Mouse (Mus musculus) urinary bladder, postnatal 25 days (tissue): ENCODE measurements around the gene Tmem54.
A peak's percentile ranks its signal among the peaks of the same experiment; 100 is the strongest.

Experiments used
- DNase-seq: peaks from one replicate; pipeline ENCODE4 v3.0.0; 2022; ENCODE audit warnings: low spot score

Gene Tmem54

GRCm38 (mm10) chr4:129105356-129105755, at the start of gene Tmem54:
TSS of gene Tmem54 (plus strand) at chr4:129105548.
- peak; percentile 73 for DNase-seq

GRCm38 (mm10) chr4:129055562-129055961, 49.8 kb upstream of the Tmem54 start:
- DNase-seq, result no peak

- peak; percentile 98 for DNase-seq
Observed at GRCm38 (mm10) chr4:129057533-129058206, 47.7 kb upstream of the Tmem54 start.

- DNase-seq, result peak; percentile 45
Observed at GRCm38 (mm10) chr4:129058207-129059092, 46.9 kb upstream of the Tmem54 start, which contains the start of gene Rnf19b. TSS of gene Rnf19b (plus strand) at chr4:129058271.

- no peak for DNase-seq
Observed at GRCm38 (mm10) chr4:129059125-129059551, 46.2 kb upstream of the Tmem54 start.

GRCm38 (mm10) chr4:129059922-129060321, 45.4 kb upstream of the Tmem54 start:
- DNase-seq, result no peak

- DNase-seq, result no peak
Observed at GRCm38 (mm10) chr4:129061486-129061885, 43.9 kb upstream of the Tmem54 start.

GRCm38 (mm10) chr4:129062281-129063075, 42.9 kb upstream of the Tmem54 start:
- DNase-seq, result no peak

- no peak for DNase-seq
Observed at GRCm38 (mm10) chr4:129065688-129066236, 39.6 kb upstream of the Tmem54 start.

- no peak for DNase-seq
Observed at GRCm38 (mm10) chr4:129067638-129068415, 37.5 kb upstream of the Tmem54 start.

GRCm38 (mm10) chr4:129068848-129069247, 36.5 kb upstream of the Tmem54 start:
- DNase-seq, result no peak

GRCm38 (mm10) chr4:129079126-129079525, 26.2 kb upstream of the Tmem54 start:
- no peak for DNase-seq

GRCm38 (mm10) chr4:129081041-129081440, 24.3 kb upstream of the Tmem54 start:
- no peak for DNase-seq

- DNase-seq, result peak; percentile 26
Observed at GRCm38 (mm10) chr4:129081512-129081911, 23.8 kb upstream of the Tmem54 start.

GRCm38 (mm10) chr4:129081939-129082338, 23.4 kb upstream of the Tmem54 start:
- DNase-seq, result no peak

- peak; percentile 62 for DNase-seq
Observed at GRCm38 (mm10) chr4:129082379-129083115, 22.8 kb upstream of the Tmem54 start.

GRCm38 (mm10) chr4:129084896-129085295, 20.5 kb upstream of the Tmem54 start:
- DNase-seq, result no peak

- DNase-seq, result peak; percentile 67
Observed at GRCm38 (mm10) chr4:129086078-129086477, 19.3 kb upstream of the Tmem54 start.

GRCm38 (mm10) chr4:129087850-129088249, 17.5 kb upstream of the Tmem54 start:
- no peak for DNase-seq

- no peak for DNase-seq
Observed at GRCm38 (mm10) chr4:129095276-129095675, 10.1 kb upstream of the Tmem54 start.
